Mouse (Mus musculus) CH12.LX (cell line): ENCODE measurements around the gene Ect2l.

Source experiments
- CTCF ChIP-seq, 2 experiments: IDR thresholded peaks in 1 of 2; conservative IDR thresholded peaks in 1 of 2; 2 replicates each; pipeline ENCODE4 v1.5.1; 2011 to 2012; ENCODE audit warnings: low read depth in 2 of 2, low read length in 2 of 2, improper control_type of control experiment in 1 of 2, inconsistent platforms in 1 of 2, mild to moderate bottlenecking in 1 of 2, moderate library complexity in 1 of 2
- EP300 ChIP-seq: IDR thresholded peaks from 2 replicates; pipeline ENCODE4 v1.6.1; 2011; ENCODE audit warnings: low read length, improper control_type of control experiment
- ETS1 ChIP-seq: conservative IDR thresholded peaks from 2 replicates; pipeline ENCODE4 v1.6.1; 2012; ENCODE audit warnings: low read depth, mild to moderate bottlenecking, inconsistent platforms, low read length, improper control_type of control experiment, moderate library complexity
- GABPA ChIP-seq: IDR thresholded peaks from 2 replicates; pipeline ENCODE4 v1.6.1; 2012; ENCODE audit warnings: low read depth, low read length, improper control_type of control experiment, inconsistent platforms; ENCODE audit not compliant: insufficient replicate concordance
- JUN ChIP-seq: IDR thresholded peaks from 2 replicates; pipeline ENCODE4 v1.6.1; 2011; ENCODE audit warnings: low read depth, mild to moderate bottlenecking, low read length, improper control_type of control experiment, moderate library complexity; ENCODE audit not compliant: insufficient read depth
- JUND ChIP-seq: conservative IDR thresholded peaks from 2 replicates; pipeline ENCODE4 v1.6.1; 2011; ENCODE audit warnings: low read depth, low read length, improper control_type of control experiment
- MAFK ChIP-seq: IDR thresholded peaks from 2 replicates; pipeline ENCODE4 v1.6.1; 2011; ENCODE audit warnings: low read length, improper control_type of control experiment; ENCODE audit not compliant: insufficient replicate concordance
- POLR2A ChIP-seq: IDR thresholded peaks from 2 replicates; pipeline ENCODE4 v1.6.1; 2011; ENCODE audit warnings: low read depth, mild to moderate bottlenecking, improper control_type of control experiment, low read length
- TBP ChIP-seq: conservative IDR thresholded peaks from 2 replicates; pipeline ENCODE4 v1.6.1; 2011; ENCODE audit warnings: low read depth, low read length, improper control_type of control experiment
- ZC3H11A ChIP-seq: IDR thresholded peaks from 2 replicates; pipeline ENCODE4 v1.6.1; 2012; ENCODE audit warnings: low read depth, mild to moderate bottlenecking, inconsistent platforms, low read length, improper control_type of control experiment

GRCm38 (mm10) chr10:18243614-18244013 is 32.9 kb upstream of the Ect2l start:
- TF ChIP-seq JUND (no peak), CTCF (conservative IDR thresholded peaks at IDR 0.05 in 1 of 2, IDR thresholded peaks at IDR 0.05 in 1 of 2; ENCODE audit: low read depth in 2 of 2, low read length in 2 of 2) (peak in 1 of 2 experiments; percentile 64; a peak in 2 of 4 replicates), MAFK (no peak), GABPA (no peak), EP300 (no peak), TBP (no peak), JUN (no peak), ZC3H11A (no peak), ETS1 (no peak), POLR2A (no peak)
